Mouse (Mus musculus): ENCODE results near the gene Otud3. TPM values are rescaled to one million over a fixed set of nuclear protein-coding genes. Genes with fewer than 3 reads are reported as not detected.

Otud3 gene
- total and polyA plus RNA-seq, 3 experiments = 11.3 to 15.0 TPM; not detected in 1

GRCm38 (mm10) chr4:138941966-138942365 lies 28.2 kb upstream of the Otud3 start:
- H3K4me3 ChIP-seq (ENCODE audit: control insufficient read depth in 1 of 2, insufficient read depth in 1 of 2, low read depth in 2 of 2, low read length in 2 of 2) = no peak overlapping the region
- DNase-seq (ENCODE audit: low read depth, low spot score) = no peak
- H3K79me2 ChIP-seq (ENCODE audit: control insufficient read depth, insufficient read depth, low read length, poor library complexity) = no peaks in the 10 kb centered on the region
- no peaks in the 10 kb centered on the region for H3K27me3 ChIP-seq (ENCODE audit: control insufficient read depth in 1 of 2, insufficient read depth in 2 of 2, low read length in 2 of 2)
- no peak overlapping the region for H3K9ac ChIP-seq (ENCODE audit: control insufficient read depth, low read depth, low read length, poor library complexity, severe bottlenecking)
- no peaks in the 10 kb centered on the region; a peak in 1 of 4 replicates for H3K36me3 ChIP-seq (ENCODE audit: control insufficient read depth in 1 of 2, insufficient read depth in 2 of 2, low read length in 2 of 2)
- no peaks in the 10 kb centered on the region for H3K9me3 ChIP-seq (replicated peaks; ENCODE audit: insufficient read depth, low read length)
- no peak for TF ChIP-seq ZNF384 (IDR thresholded peaks at IDR 0.05; ENCODE audit: low read depth, low read length)
- H3K4me1 ChIP-seq (ENCODE audit: control insufficient read depth in 1 of 2, insufficient read depth in 2 of 2, low read length in 2 of 2) = peaks cover 0 to 2% of the 10 kb centered on the region in 2 experiments; a peak in 3 of 4 replicates
- no peak overlapping the region for H3K27ac ChIP-seq (ENCODE audit: control insufficient read depth, low read depth, low read length)

GRCm38 (mm10) chr4:138941401-138941800 lies 27.7 kb upstream of the Otud3 start:
- Histone ChIP-seq H3K36me3 (ENCODE audit: control insufficient read depth in 1 of 2, insufficient read depth in 2 of 2, low read length in 2 of 2) (no peaks in the 10 kb centered on the region; a peak in 1 of 4 replicates), H3K79me2 (ENCODE audit: control insufficient read depth, insufficient read depth, low read length, poor library complexity) (no peaks in the 10 kb centered on the region), H3K27me3 (ENCODE audit: control insufficient read depth in 1 of 2, insufficient read depth in 2 of 2, low read length in 2 of 2) (no peaks in the 10 kb centered on the region), H3K27ac (ENCODE audit: control insufficient read depth, low read depth, low read length) (no peak overlapping the region), H3K4me1 (ENCODE audit: control insufficient read depth in 1 of 2, insufficient read depth in 2 of 2, low read length in 2 of 2) (peaks cover 0 to 2% of the 10 kb centered on the region in 2 experiments; a peak in 3 of 4 replicates), H3K4me3 (ENCODE audit: control insufficient read depth in 1 of 2, insufficient read depth in 1 of 2, low read depth in 2 of 2, low read length in 2 of 2) (no peak overlapping the region), H3K9ac (ENCODE audit: control insufficient read depth, low read depth, low read length, poor library complexity, severe bottlenecking) (no peak overlapping the region), H3K9me3 (replicated peaks; ENCODE audit: insufficient read depth, low read length) (no peaks in the 10 kb centered on the region)
- TF ChIP-seq BHLHE40 (IDR thresholded peaks at IDR 0.05; ENCODE audit: borderline replicate concordance, low read depth, low read length) = no peak
- no peak for TF ChIP-seq USF2 (IDR thresholded peaks at IDR 0.05; ENCODE audit: borderline replicate concordance in 1 of 2, insufficient read depth in 1 of 2, low read depth in 1 of 2, low read length in 2 of 2)
- no peak for TF ChIP-seq UBTF (IDR thresholded peaks at IDR 0.05; ENCODE audit: borderline replicate concordance, insufficient read depth, low read depth, low read length)
- TF ChIP-seq MAX (IDR thresholded peaks at IDR 0.05; ENCODE audit: low read length) = no peak
- no peak for TF ChIP-seq MYB (IDR thresholded peaks at IDR 0.05; ENCODE audit: low read depth, low read length)
- TF ChIP-seq ETS1 (IDR thresholded peaks at IDR 0.05; ENCODE audit: low read depth, low read length) = no peak
- TF ChIP-seq ZC3H11A (IDR thresholded peaks at IDR 0.05; ENCODE audit: low read depth, low read length) = no peak
- no peak for TF ChIP-seq POLR2AphosphoS5 (IDR thresholded peaks at IDR 0.05; ENCODE audit: borderline replicate concordance, low read depth, low read length)
- no peak for TF ChIP-seq NRF1 (IDR thresholded peaks at IDR 0.05; ENCODE audit: insufficient read depth, low read depth, low read length, poor library complexity, severe bottlenecking)
- no peak for TF ChIP-seq POLR2A (IDR thresholded peaks at IDR 0.05; ENCODE audit: control insufficient read depth in 1 of 2, insufficient read depth in 1 of 2, low read depth in 1 of 2, low read length in 2 of 2, poor library complexity in 1 of 2)
- no peak for TF ChIP-seq ZKSCAN1 (IDR thresholded peaks at IDR 0.05; ENCODE audit: low read depth, low read length)
- TF ChIP-seq MYC (IDR thresholded peaks at IDR 0.05; ENCODE audit: low read depth, low read length) = no peak
- DNase-seq (ENCODE audit: low read depth, low spot score) = no peak

- DNase-seq (ENCODE audit: low read depth, low spot score) = no peak
- Histone ChIP-seq H3K36me3 (ENCODE audit: control insufficient read depth in 1 of 2, insufficient read depth in 2 of 2, low read length in 2 of 2) (no peaks in the 10 kb centered on the region; a peak in 1 of 4 replicates), H3K4me1 (ENCODE audit: control insufficient read depth in 1 of 2, insufficient read depth in 2 of 2, low read length in 2 of 2) (peaks cover 0 to 2% of the 10 kb centered on the region in 2 experiments; a peak in 3 of 4 replicates), H3K4me3 (ENCODE audit: control insufficient read depth in 1 of 2, insufficient read depth in 1 of 2, low read depth in 2 of 2, low read length in 2 of 2) (no peak overlapping the region), H3K27me3 (ENCODE audit: control insufficient read depth in 1 of 2, insufficient read depth in 2 of 2, low read length in 2 of 2) (no peaks in the 10 kb centered on the region), H3K27ac (ENCODE audit: control insufficient read depth, low read depth, low read length) (no peak overlapping the region), H3K79me2 (ENCODE audit: control insufficient read depth, insufficient read depth, low read length, poor library complexity) (no peaks in the 10 kb centered on the region), H3K9me3 (replicated peaks; ENCODE audit: insufficient read depth, low read length) (no peaks in the 10 kb centered on the region), H3K9ac (ENCODE audit: control insufficient read depth, low read depth, low read length, poor library complexity, severe bottlenecking) (no peak overlapping the region)
- TF ChIP-seq POLR2A (IDR thresholded peaks at IDR 0.05; ENCODE audit: control insufficient read depth in 1 of 2, insufficient read depth in 1 of 2, low read depth in 1 of 2, low read length in 2 of 2, poor library complexity in 1 of 2) (no peak), USF1 (IDR thresholded peaks at IDR 0.05; ENCODE audit: low read depth, low read length) (no peak), GATA1 (IDR thresholded peaks at IDR 0.05; ENCODE audit: low read depth, low read length) (no peak), TAL1 (IDR thresholded peaks at IDR 0.05; ENCODE audit: low read length) (no peak), NELFE (IDR thresholded peaks at IDR 0.05; ENCODE audit: low read depth, low read length) (no peak), MAX (IDR thresholded peaks at IDR 0.05; ENCODE audit: low read length) (no peak), MYB (IDR thresholded peaks at IDR 0.05; ENCODE audit: low read depth, low read length) (no peak), NRF1 (IDR thresholded peaks at IDR 0.05; ENCODE audit: insufficient read depth, low read depth, low read length, poor library complexity, severe bottlenecking) (no peak), ELF1 (IDR thresholded peaks at IDR 0.05; ENCODE audit: low read depth, low read length) (no peak), SIN3A (IDR thresholded peaks at IDR 0.05; ENCODE audit: low read length) (no peak)
Observed at GRCm38 (mm10) chr4:138939481-138939880, 25.7 kb upstream of the Otud3 start.
